Mouse (Mus musculus) kidney, adult 8-10 months (tissue): ENCODE measurements around the gene Hps1.

ENCODE experiments used
- DNase-seq, 2 experiments: peaks; one replicate each; pipeline ENCODE4 v3.0.0; 2022

Hps1 gene

DNA sequence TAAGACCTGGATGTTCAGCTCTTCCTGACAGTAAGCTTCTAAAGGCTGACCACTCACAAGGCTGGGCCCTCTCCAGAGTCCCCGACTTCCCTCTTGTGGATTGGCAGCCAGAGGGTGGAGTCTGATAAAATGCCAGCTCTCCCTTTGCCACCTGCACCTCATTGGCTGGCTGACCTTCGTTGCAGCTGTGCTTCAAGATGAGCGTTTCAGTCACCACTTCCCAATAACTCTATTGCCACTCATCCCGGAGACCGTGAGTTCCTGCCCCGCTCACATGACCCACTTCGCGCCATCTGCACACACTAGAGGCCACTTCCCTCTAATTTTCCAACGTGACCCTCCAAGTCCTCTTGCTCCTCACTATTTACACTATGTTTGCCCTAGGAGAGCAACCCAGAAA, 66.0 kb downstream of the Hps1 start:
- DNase-seq = no peak
